Mouse (Mus musculus) ES-Bruce4 (cell line): ENCODE measurements around the gene Ttc7b.

Source experiments
- CTCF ChIP-seq: IDR thresholded peaks from one replicate; pipeline ENCODE4 v1.8.1; 2011; ENCODE audit warnings: low read depth, low read length
- POLR2A ChIP-seq: IDR thresholded peaks from one replicate; pipeline ENCODE4 v1.8.1; 2011; ENCODE audit warnings: low read length; ENCODE audit not compliant: insufficient read depth

DNA sequence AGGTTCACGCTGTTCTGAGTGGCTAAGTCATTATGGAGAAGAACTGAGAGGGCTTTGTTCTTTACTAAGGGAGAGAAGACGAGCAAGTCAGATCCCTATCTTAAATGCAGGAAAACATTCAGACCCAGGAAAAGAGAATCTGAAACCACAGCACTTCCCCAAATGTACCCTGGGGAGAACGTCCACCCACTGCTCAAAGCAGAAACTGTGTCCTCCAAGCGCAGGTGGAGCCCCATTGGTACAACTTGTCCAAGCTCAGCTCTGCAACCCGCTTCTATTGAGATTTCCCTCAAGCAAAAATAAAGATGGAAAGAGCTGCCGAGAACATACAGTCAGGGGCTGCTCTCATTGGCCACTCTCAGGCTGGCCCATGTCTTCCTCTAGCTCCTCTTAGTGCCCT is 168.5 kb downstream of the Ttc7b start:
- no peak for TF ChIP-seq POLR2A
- TF ChIP-seq CTCF, result no peak
